12 mouse cellular contexts compared by ENCODE assay signal in genomic region chr7:140900220-140900619, GRCm38 (mm10). TPM values are rescaled to one million over a fixed set of nuclear protein-coding genes. Genes with fewer than 3 reads are reported as not detected.
DNase-seq lines count a peak whose midpoint lies in the region; ATAC-seq and TF ChIP-seq lines count a peak whose summit lies in the region.
"Had no signal": no experiment of that assay in that cellular context is flagged by ENCODE, and none has a peak within 500 bp of the region (broad histone marks: within the 10 kb centered on the region; RNA-seq: fewer than 3 reads in every experiment).

Cox8b (minus strand) TSS chr7:140900446.

- H3K9ac ChIP-seq in lung, embryonic 14.5 days = no peak within 1 kb of the TSS; the same call in 1 of the 2 replicates
- peak within 1 kb of the TSS; percentile 79 for H3K9ac ChIP-seq in heart, embryonic 13.5 days
- no peak within 1 kb of the TSS for H3K9ac ChIP-seq in stomach, postnatal 0 days (ENCODE audit: low read length)
- H3K9ac ChIP-seq: liver, embryonic 13.5 days; midbrain, embryonic 12.5 days had no signal

- peaks cover 40% of the 10 kb centered on the region for H3K36me3 ChIP-seq in lung, embryonic 14.5 days (ENCODE audit: insufficient read depth)
- peaks cover 40% of the 10 kb centered on the region for H3K36me3 ChIP-seq in heart, embryonic 13.5 days
- peaks cover 7% of the 10 kb centered on the region; the same call in 1 of the 2 replicates for H3K36me3 ChIP-seq in stomach, postnatal 0 days (ENCODE audit: control insufficient read depth, insufficient read depth, low read length)

- no peaks in the 10 kb centered on the region for H3K4me1 ChIP-seq in lung, embryonic 14.5 days (ENCODE audit: insufficient read depth)
- peaks cover 21% of the 10 kb centered on the region for H3K4me1 ChIP-seq in heart, embryonic 13.5 days
- no peaks in the 10 kb centered on the region for H3K4me1 ChIP-seq in stomach, postnatal 0 days (replicated peaks; ENCODE audit: control insufficient read depth, insufficient read depth)

- ATAC-seq in lung, embryonic 14.5 days (ENCODE audit: insufficient read depth) = no peak
- no peak for ATAC-seq in heart, embryonic 13.5 days (ENCODE audit: extremely low read depth, insufficient number of reproducible peaks, low FRiP score, low TSS enrichment)
- ATAC-seq in stomach, postnatal 0 days (ENCODE audit: low FRiP score, low TSS enrichment) = no peak

- H3K4me2 ChIP-seq in lung, embryonic 14.5 days = no peak within 1 kb of the TSS
- peak within 1 kb of the TSS; percentile 59 for H3K4me2 ChIP-seq in heart, embryonic 13.5 days
- H3K4me2 ChIP-seq in stomach, postnatal 0 days (replicated peaks; ENCODE audit: low read depth) = no peak within 1 kb of the TSS
- H3K4me2 ChIP-seq: liver, embryonic 13.5 days; midbrain, embryonic 12.5 days had no signal

- H3K9me3 ChIP-seq in lung, embryonic 14.5 days (ENCODE audit: low read depth, low read length) = no peaks in the 10 kb centered on the region
- H3K9me3 ChIP-seq in heart, embryonic 13.5 days = no peaks in the 10 kb centered on the region
- H3K9me3 ChIP-seq in stomach, postnatal 0 days (ENCODE audit: control insufficient read depth, low read length) = no peaks in the 10 kb centered on the region
- H3K9me3 ChIP-seq: liver, embryonic 13.5 days; midbrain, embryonic 12.5 days had no signal

- H3K27ac ChIP-seq in lung, embryonic 14.5 days (ENCODE audit: low read depth) = no peak within 1 kb of the TSS
- H3K27ac ChIP-seq in heart, embryonic 13.5 days (replicated peaks) = peak within 1 kb of the TSS; percentile 83
- H3K27ac ChIP-seq in stomach, postnatal 0 days (replicated peaks) = 0 out of 2 replicates have a peak within 1 kb of the TSS, but pooled peaks have one; percentile 4
- H3K27ac ChIP-seq: layer of hippocampus, adult 2 months; liver, embryonic 13.5 days; midbrain, embryonic 12.5 days had no signal

- TF ChIP-seq EP300 in stomach, postnatal 0 days (optimal IDR thresholded peaks at IDR 0.05) = no peak

- no peak for TF ChIP-seq CTCF in lung, embryonic 14.5 days (IDR thresholded peaks at IDR 0.05; ENCODE audit: low read depth)
- no peak for TF ChIP-seq CTCF in stomach, postnatal 0 days (IDR thresholded peaks at IDR 0.05; ENCODE audit: low read depth)

- no peaks in the 10 kb centered on the region for H3K27me3 ChIP-seq in lung, embryonic 14.5 days (ENCODE audit: insufficient read depth, low read length)
- H3K27me3 ChIP-seq in heart, embryonic 13.5 days (replicated peaks) = peaks cover 6% of the 10 kb centered on the region; the same call in 1 of the 2 replicates
- H3K27me3 ChIP-seq in stomach, postnatal 0 days (ENCODE audit: control insufficient read depth, insufficient read depth, low read length) = no peaks in the 10 kb centered on the region
- H3K27me3 ChIP-seq: liver, embryonic 13.5 days; midbrain, embryonic 12.5 days had no signal

- H3K4me3 ChIP-seq in lung, embryonic 14.5 days (ENCODE audit: low read depth, low read length) = no peak within 1 kb of the TSS
- peak within 1 kb of the TSS; percentile 42 for H3K4me3 ChIP-seq in heart, embryonic 13.5 days
- no peak within 1 kb of the TSS for H3K4me3 ChIP-seq in stomach, postnatal 0 days (ENCODE audit: low read depth, low read length)
- H3K4me3 ChIP-seq: layer of hippocampus, adult 2 months; liver, embryonic 13.5 days; midbrain, embryonic 12.5 days had no signal

- peak; percentile 8 for DNase-seq in lung, embryonic 14.5 days
- no peak for DNase-seq in lung, adult 18-20 months
- DNase-seq in gastrocnemius, adult 8-10 months (ENCODE audit: low spot score in 2 of 2) = peak; percentile 54 to 77
- no peak for DNase-seq in stomach, postnatal 0 days (ENCODE audit: low spot score)
- no peak for DNase-seq in right cerebral cortex, postnatal 4 days
- no peak for DNase-seq in embryo, embryonic 10.5 days (ENCODE audit: low spot score)
- DNase-seq in right cerebral cortex, postnatal 14 days = no peak
- DNase-seq: embryo, embryonic 11 days; liver, embryonic 13.5 days had no signal

- WGBS in lung, embryonic 14.5 days = 64% methylated on average over 10 of the region's 10 CpGs
- WGBS in heart, embryonic 13.5 days = 42% methylated on average over 10 of the region's 10 CpGs
- WGBS in stomach, postnatal 0 days = 62% methylated on average over 10 of the region's 10 CpGs

RNA-seq across cellular contexts. Expression of gene Cox8b, which starts in this region (rescaled TPM):
- 1.7 TPM in 1 of 2 replicates, not detected in the other for polyA plus RNA-seq in lung, embryonic 14.5 days (2014; fragmentation: Nextera tagmentation; extraction: Ambion mirVana)
- 1,000 to 10,000 TPM; 1,780 to 2,019 (median 1,893) TPM for total RNA-seq in gastrocnemius, adult 8-10 months (2022)
- 142 and 148 TPM in 2 replicates for polyA plus RNA-seq in heart, embryonic 13.5 days (2015; fragmentation: Nextera tagmentation; extraction: Ambion mirVana)
- 1.3 and 2.6 TPM in 2 replicates for polyA plus RNA-seq in stomach, postnatal 0 days (2015; fragmentation: Nextera tagmentation; extraction: Ambion mirVana)
- polyA plus RNA-seq: midbrain, embryonic 12.5 days had no signal

Comparison
In these comparisons a context has a peak if more than half of its experiments do, and no peak if none do; other contexts are left out.
1. RNA of gene Cox8b (polyA plus RNA-seq): 142 to 148 TPM in heart, embryonic 13.5 days; 1.3 to 2.6 TPM in stomach, postnatal 0 days and 1.7 TPM in lung, embryonic 14.5 days; every median in the first group is over 10 times any median in the second.
2. DNase-seq: peak in lung, embryonic 14.5 days (single experiment) and gastrocnemius, adult 8-10 months (2 of 2); none in lung, adult 18-20 months (0 of 2), stomach, postnatal 0 days (single experiment), right cerebral cortex, postnatal 4 days (single experiment), embryo, embryonic 10.5 days (single experiment) and right cerebral cortex, postnatal 14 days (single experiment).